Mouse (Mus musculus) right cerebral cortex, adult 18-20 months (tissue): ENCODE results near the gene Etv4.

Experiments used
- DNase-seq: peaks from one replicate; pipeline ENCODE4 v3.0.0; 2022; ENCODE audit warnings: mixed read lengths

Etv4 gene

GRCm38 (mm10) chr11:101785143-101785851 is at the start of gene Etv4:
TSS of gene Etv4 (minus strand) at chr11:101785371.
- DNase-seq: peak; percentile 91

GRCm38 (mm10) chr11:101832001-101832400 is 46.8 kb upstream of the Etv4 start:
- peak; percentile 44 for DNase-seq

- DNase-seq: no peak
Observed at GRCm38 (mm10) chr11:101830616-101831015, 45.4 kb upstream of the Etv4 start.

GRCm38 (mm10) chr11:101830112-101830511 is 44.9 kb upstream of the Etv4 start:
- DNase-seq: no peak

GRCm38 (mm10) chr11:101828718-101829117 is 43.5 kb upstream of the Etv4 start:
- DNase-seq: no peak

- no peak for DNase-seq
Observed at GRCm38 (mm10) chr11:101823210-101823609, 38.0 kb upstream of the Etv4 start.

- DNase-seq: no peak
Observed at GRCm38 (mm10) chr11:101820899-101821298, 35.7 kb upstream of the Etv4 start.

GRCm38 (mm10) chr11:101819853-101820252 is 34.7 kb upstream of the Etv4 start:
- no peak for DNase-seq

GRCm38 (mm10) chr11:101815103-101816085 is 30.2 kb upstream of the Etv4 start:
- no peak for DNase-seq

GRCm38 (mm10) chr11:101814375-101815102 is 29.4 kb upstream of the Etv4 start:
- DNase-seq: peak; percentile 65

GRCm38 (mm10) chr11:101813259-101813658 is 28.1 kb upstream of the Etv4 start:
- peak; percentile 77 for DNase-seq

- no peak for DNase-seq
Observed at GRCm38 (mm10) chr11:101809060-101809828, 24.1 kb upstream of the Etv4 start.

GRCm38 (mm10) chr11:101807266-101807665 is 22.1 kb upstream of the Etv4 start:
- DNase-seq: peak; percentile 60

GRCm38 (mm10) chr11:101806741-101807140 is 21.6 kb upstream of the Etv4 start:
- no peak for DNase-seq

- DNase-seq: no peak
Observed at GRCm38 (mm10) chr11:101805113-101805704, 20.0 kb upstream of the Etv4 start.

GRCm38 (mm10) chr11:101801386-101801785 is 16.2 kb upstream of the Etv4 start:
- no peak for DNase-seq

GRCm38 (mm10) chr11:101798083-101798482 is 12.9 kb upstream of the Etv4 start:
- DNase-seq: no peak

- DNase-seq: no peak
Observed at GRCm38 (mm10) chr11:101797355-101797754, 12.2 kb upstream of the Etv4 start.

GRCm38 (mm10) chr11:101790811-101791526 is 5.8 kb upstream of the Etv4 start:
- DNase-seq: no peak

GRCm38 (mm10) chr11:101787432-101787831 is 2.3 kb upstream of the Etv4 start:
- DNase-seq: no peak

- DNase-seq: no peak
Observed at GRCm38 (mm10) chr11:101786651-101787050, 1.5 kb upstream of the Etv4 start.
